Mouse (Mus musculus): ENCODE measurements at regions not wholly inside any gene's neighbourhood (a gene's known extent, or its start where the extent isn't known, plus 50 kb on each side); places are given as distances from the start of the nearest gene placed in this dataset.
A peak's percentile ranks its signal among the peaks of the same experiment; 100 is the strongest.

GRCm38 (mm10) chr12:38928786-38929351 is 149.7 kb downstream of the Etv1 start:
- Histone ChIP-seq H3K9me3 (no peaks in the 10 kb centered on the region), H3K27me3 (ENCODE audit: poor library complexity, severe bottlenecking) (no peaks in the 10 kb centered on the region), H3K36me3 (replicated peaks) (no peaks in the 10 kb centered on the region), H3K4me1 (peaks cover 17% of the 10 kb centered on the region), H3K4me3 (no peak overlapping the region), H3K27ac (peak overlapping the region; percentile 72)
- WGBS: 50% methylated on average over 11 of the region's 11 CpGs
- peak; percentile 20 for DNase-seq (ENCODE audit: extremely low spot score, low spot score)

- no peak for DNase-seq (ENCODE audit: extremely low spot score, low spot score)
- WGBS: 45% methylated on average over 1 of the region's 1 CpGs
- no peaks in the 10 kb centered on the region for H3K9me3 ChIP-seq
- H3K36me3 ChIP-seq (replicated peaks): no peaks in the 10 kb centered on the region
- H3K27ac ChIP-seq: no peak overlapping the region
- no peak overlapping the region for H3K4me3 ChIP-seq
- no peaks in the 10 kb centered on the region for H3K27me3 ChIP-seq (ENCODE audit: poor library complexity, severe bottlenecking)
- peaks cover 20% of the 10 kb centered on the region for H3K4me1 ChIP-seq
Measured at GRCm38 (mm10) chr12:38929644-38930043, 150.5 kb downstream of the Etv1 start.

- Histone ChIP-seq H3K9me3 (no peaks in the 10 kb centered on the region), H3K27ac (no peak overlapping the region), H3K36me3 (replicated peaks) (no peaks in the 10 kb centered on the region), H3K4me1 (peaks cover 20% of the 10 kb centered on the region), H3K27me3 (ENCODE audit: poor library complexity, severe bottlenecking) (no peaks in the 10 kb centered on the region), H3K4me3 (no peak overlapping the region)
- 87% methylated on average over 2 of the region's 2 CpGs for WGBS
- DNase-seq (ENCODE audit: extremely low spot score, low spot score): no peak
Measured at GRCm38 (mm10) chr12:38931769-38932168, 152.6 kb downstream of the Etv1 start.

- 73% methylated on average over 1 of the region's 1 CpGs for WGBS
- no peak for DNase-seq (ENCODE audit: extremely low spot score, low spot score)
- Histone ChIP-seq H3K4me1 (no peaks in the 10 kb centered on the region), H3K4me3 (no peak overlapping the region), H3K9me3 (no peaks in the 10 kb centered on the region; the same call in 1 of the 2 replicates), H3K36me3 (replicated peaks) (no peaks in the 10 kb centered on the region), H3K27me3 (ENCODE audit: poor library complexity, severe bottlenecking) (no peaks in the 10 kb centered on the region), H3K27ac (no peak overlapping the region)
Measured at GRCm38 (mm10) chr12:38959605-38960004, 180.4 kb downstream of the Etv1 start.

GRCm38 (mm10) chr12:38962302-38962701 is 183.1 kb downstream of the Etv1 start:
- Histone ChIP-seq H3K4me1 (no peaks in the 10 kb centered on the region), H3K9me3 (no peaks in the 10 kb centered on the region), H3K27me3 (ENCODE audit: poor library complexity, severe bottlenecking) (no peaks in the 10 kb centered on the region), H3K27ac (no peak overlapping the region), H3K4me3 (no peak overlapping the region), H3K36me3 (replicated peaks) (no peaks in the 10 kb centered on the region)
- no peak for DNase-seq (ENCODE audit: extremely low spot score, low spot score)

GRCm38 (mm10) chr12:38970347-38970746 is 191.2 kb downstream of the Etv1 start:
- no peaks in the 10 kb centered on the region for H3K36me3 ChIP-seq (replicated peaks)
- no peak overlapping the region for H3K4me3 ChIP-seq
- H3K27me3 ChIP-seq (ENCODE audit: poor library complexity, severe bottlenecking): no peaks in the 10 kb centered on the region
- DNase-seq (ENCODE audit: extremely low spot score, low spot score): no peak
- H3K9me3 ChIP-seq: no peaks in the 10 kb centered on the region
- WGBS: 73% methylated on average over 2 of the region's 2 CpGs
- H3K4me1 ChIP-seq: no peaks in the 10 kb centered on the region
- H3K27ac ChIP-seq: no peak overlapping the region

- Histone ChIP-seq H3K27me3 (ENCODE audit: poor library complexity, severe bottlenecking) (no peaks in the 10 kb centered on the region), H3K9me3 (no peaks in the 10 kb centered on the region), H3K4me3 (no peak overlapping the region), H3K27ac (no peak overlapping the region), H3K4me1 (no peaks in the 10 kb centered on the region), H3K36me3 (replicated peaks) (no peaks in the 10 kb centered on the region)
- WGBS: 89% methylated on average over 3 of the region's 3 CpGs
- DNase-seq (ENCODE audit: extremely low spot score, low spot score): no peak
Measured at GRCm38 (mm10) chr12:38972205-38972604, 193.0 kb downstream of the Etv1 start.

- DNase-seq (ENCODE audit: extremely low spot score, low spot score): no peak
- Histone ChIP-seq H3K4me3 (no peak overlapping the region), H3K27ac (no peak overlapping the region), H3K4me1 (no peaks in the 10 kb centered on the region), H3K27me3 (ENCODE audit: poor library complexity, severe bottlenecking) (no peaks in the 10 kb centered on the region), H3K9me3 (no peaks in the 10 kb centered on the region), H3K36me3 (replicated peaks) (no peaks in the 10 kb centered on the region)
- 91% methylated on average over 4 of the region's 4 CpGs for WGBS
Measured at GRCm38 (mm10) chr12:38975508-38975907, 196.3 kb downstream of the Etv1 start.

GRCm38 (mm10) chr12:38982423-38982822 is 203.2 kb downstream of the Etv1 start:
- no peaks in the 10 kb centered on the region for H3K36me3 ChIP-seq (replicated peaks)
- no peak overlapping the region for H3K4me3 ChIP-seq
- no peak for DNase-seq (ENCODE audit: extremely low spot score, low spot score)
- peaks cover 4% of the 10 kb centered on the region; the same call in 1 of the 2 replicates for H3K4me1 ChIP-seq
- H3K27ac ChIP-seq: no peak overlapping the region
- no peaks in the 10 kb centered on the region for H3K27me3 ChIP-seq (ENCODE audit: poor library complexity, severe bottlenecking)
- no peaks in the 10 kb centered on the region for H3K9me3 ChIP-seq

GRCm38 (mm10) chr12:38985909-38986308 is 206.7 kb downstream of the Etv1 start:
- DNase-seq (ENCODE audit: extremely low spot score, low spot score): no peak
- H3K36me3 ChIP-seq (replicated peaks): no peaks in the 10 kb centered on the region
- no peaks in the 10 kb centered on the region for H3K9me3 ChIP-seq
- no peaks in the 10 kb centered on the region for H3K27me3 ChIP-seq (ENCODE audit: poor library complexity, severe bottlenecking)
- no peak overlapping the region for H3K27ac ChIP-seq
- no peak overlapping the region for H3K4me3 ChIP-seq
- WGBS: 97% methylated on average over 2 of the region's 2 CpGs
- peaks cover 6% of the 10 kb centered on the region; the same call in 1 of the 2 replicates for H3K4me1 ChIP-seq

- Histone ChIP-seq H3K27me3 (ENCODE audit: poor library complexity, severe bottlenecking) (no peaks in the 10 kb centered on the region), H3K27ac (no peak overlapping the region), H3K4me3 (no peak overlapping the region), H3K4me1 (peaks cover 6% of the 10 kb centered on the region; the same call in 1 of the 2 replicates), H3K9me3 (no peaks in the 10 kb centered on the region), H3K36me3 (replicated peaks) (no peaks in the 10 kb centered on the region)
- WGBS: 89% methylated on average over 3 of the region's 3 CpGs
- DNase-seq (ENCODE audit: extremely low spot score, low spot score): no peak
Measured at GRCm38 (mm10) chr12:38986346-38986745, 207.2 kb downstream of the Etv1 start.

GRCm38 (mm10) chr12:38987277-38987676 is 208.1 kb downstream of the Etv1 start:
- DNase-seq (ENCODE audit: extremely low spot score, low spot score): no peak
- Histone ChIP-seq H3K36me3 (replicated peaks) (no peaks in the 10 kb centered on the region), H3K9me3 (no peaks in the 10 kb centered on the region)

GRCm38 (mm10) chr12:38987819-38988218 is 208.6 kb downstream of the Etv1 start:
- Histone ChIP-seq H3K36me3 (replicated peaks) (no peaks in the 10 kb centered on the region), H3K4me1 (peaks cover 6% of the 10 kb centered on the region; the same call in 1 of the 2 replicates), H3K27ac (no peak overlapping the region), H3K4me3 (no peak overlapping the region), H3K9me3 (no peaks in the 10 kb centered on the region), H3K27me3 (ENCODE audit: poor library complexity, severe bottlenecking) (no peaks in the 10 kb centered on the region)
- no peak for DNase-seq (ENCODE audit: extremely low spot score, low spot score)
- WGBS: 44% methylated on average over 4 of the region's 4 CpGs

More at GRCm38 (mm10) chr12:38987277-38987676, 208.1 kb downstream of the Etv1 start:
- Histone ChIP-seq H3K4me3 (no peak overlapping the region), H3K27ac (no peak overlapping the region), H3K27me3 (ENCODE audit: poor library complexity, severe bottlenecking) (no peaks in the 10 kb centered on the region), H3K4me1 (peaks cover 6% of the 10 kb centered on the region; the same call in 1 of the 2 replicates)

GRCm38 (mm10) chr12:39027179-39027578 is 248.0 kb downstream of the Etv1 start:
- Histone ChIP-seq H3K36me3 (replicated peaks) (no peaks in the 10 kb centered on the region), H3K27me3 (ENCODE audit: poor library complexity, severe bottlenecking) (no peaks in the 10 kb centered on the region), H3K4me1 (no peaks in the 10 kb centered on the region), H3K9me3 (no peaks in the 10 kb centered on the region), H3K27ac (no peak overlapping the region), H3K4me3 (no peak overlapping the region)
- 78% methylated on average over 2 of the region's 2 CpGs for WGBS
- no peak for DNase-seq (ENCODE audit: extremely low spot score, low spot score)
